Mouse (Mus musculus) bone marrow, adult 2 months (tissue): ENCODE data around the gene Ino80e.

Experiments
- CTCF ChIP-seq: fragments of 200-500 bp; IDR thresholded peaks from 2 replicates; pipeline ENCODE4 v1.5.1; 2011; ENCODE audit warnings: low read length, control low read depth; ENCODE audit not compliant: control insufficient read depth, insufficient read depth
- POLR2A ChIP-seq: fragments of 200-500 bp; IDR thresholded peaks from 2 replicates; pipeline ENCODE4 v1.6.1; 2011; ENCODE audit warnings: low read depth, mild to moderate bottlenecking, control low read depth, low read length, borderline replicate concordance; ENCODE audit not compliant: control insufficient read depth

GRCm38 (mm10) chr7:126869780-126870519, 7.8 kb upstream of the Ino80e start:
- TF ChIP-seq CTCF = no peak
- no peak for TF ChIP-seq POLR2A
